Mouse (Mus musculus) cerebellum, postnatal 10 days (tissue): ENCODE data around the gene Zfp36l2.
"Not testable (repeated sequence)": the region's sequence is repeated elsewhere in the genome, so short reads cannot be mapped to it uniquely, and the experiment has no call there.

Source experiments
- DNase-seq, 2 experiments: peaks; one replicate each; pipeline ENCODE4 v3.0.0; 2021; ENCODE audit warnings: mixed read lengths in 2 of 2

Gene Zfp36l2

GRCm38 (mm10) chr17:84194282-84195002 is 6.7 kb upstream of the Zfp36l2 start:
- no peak for DNase-seq

GRCm38 (mm10) chr17:84193411-84193810 is 5.7 kb upstream of the Zfp36l2 start:
- DNase-seq = no peak

- DNase-seq = no peak
Measured at GRCm38 (mm10) chr17:84191946-84192345, 4.2 kb upstream of the Zfp36l2 start.

GRCm38 (mm10) chr17:84190885-84191284 is 3.1 kb upstream of the Zfp36l2 start:
- DNase-seq = peak; percentile 88 to 90

GRCm38 (mm10) chr17:84189127-84189854 is 1.5 kb upstream of the Zfp36l2 start:
- peak; percentile 49 to 57 for DNase-seq

GRCm38 (mm10) chr17:84188374-84188961 is 721 bp upstream of the Zfp36l2 start:
- peak; percentile 79 to 87 for DNase-seq

GRCm38 (mm10) chr17:84187264-84187663 is 483 bp downstream of the Zfp36l2 start:
- not testable (repeated sequence) for DNase-seq

- DNase-seq = peak; percentile 49 to 58
Measured at GRCm38 (mm10) chr17:84186451-84187202, 1.1 kb downstream of the Zfp36l2 start.

- DNase-seq = peak; percentile 79 to 84
Measured at GRCm38 (mm10) chr17:84185581-84186450, 1.9 kb downstream of the Zfp36l2 start.

- DNase-seq = no peak
Measured at GRCm38 (mm10) chr17:84185011-84185411, 2.7 kb downstream of the Zfp36l2 start.

- DNase-seq = peak; percentile 68 to 74
Measured at GRCm38 (mm10) chr17:84183291-84183781, 4.4 kb downstream of the Zfp36l2 start.

GRCm38 (mm10) chr17:84182311-84183271 is 5.2 kb downstream of the Zfp36l2 start:
- peak in 1 of 2 experiments; percentile 31 for DNase-seq

GRCm38 (mm10) chr17:84181502-84182310 is 6.0 kb downstream of the Zfp36l2 start:
- peak in 1 of 2 experiments; percentile 40 for DNase-seq

- peak in 1 of 2 experiments; percentile 16 for DNase-seq
Measured at GRCm38 (mm10) chr17:84180715-84181501, 6.8 kb downstream of the Zfp36l2 start.

GRCm38 (mm10) chr17:84179973-84180365 is 7.8 kb downstream of the Zfp36l2 start:
- DNase-seq = peak in 1 of 2 experiments; percentile 2

- DNase-seq = peak in 1 of 2 experiments; percentile 1
Measured at GRCm38 (mm10) chr17:84179026-84179972, 8.4 kb downstream of the Zfp36l2 start.

GRCm38 (mm10) chr17:84177481-84177880 is 10.3 kb downstream of the Zfp36l2 start:
- DNase-seq = peak in 1 of 2 experiments; percentile 29
